Mouse (Mus musculus) liver, adult 2 months (tissue): ENCODE data around the gene Krt10.

Experiments used
- CTCF ChIP-seq: fragments of 200-500 bp; IDR thresholded peaks from 2 replicates; pipeline ENCODE4 v1.5.1; 2011; ENCODE audit warnings: low read depth, low read length, control low read depth
- POLR2A ChIP-seq: fragments of 200-500 bp; IDR thresholded peaks from 2 replicates; pipeline ENCODE4 v1.6.1; 2011; ENCODE audit warnings: low read length, control low read depth; ENCODE audit not compliant: insufficient read depth; ENCODE audit errors: extremely low read depth

DNA sequence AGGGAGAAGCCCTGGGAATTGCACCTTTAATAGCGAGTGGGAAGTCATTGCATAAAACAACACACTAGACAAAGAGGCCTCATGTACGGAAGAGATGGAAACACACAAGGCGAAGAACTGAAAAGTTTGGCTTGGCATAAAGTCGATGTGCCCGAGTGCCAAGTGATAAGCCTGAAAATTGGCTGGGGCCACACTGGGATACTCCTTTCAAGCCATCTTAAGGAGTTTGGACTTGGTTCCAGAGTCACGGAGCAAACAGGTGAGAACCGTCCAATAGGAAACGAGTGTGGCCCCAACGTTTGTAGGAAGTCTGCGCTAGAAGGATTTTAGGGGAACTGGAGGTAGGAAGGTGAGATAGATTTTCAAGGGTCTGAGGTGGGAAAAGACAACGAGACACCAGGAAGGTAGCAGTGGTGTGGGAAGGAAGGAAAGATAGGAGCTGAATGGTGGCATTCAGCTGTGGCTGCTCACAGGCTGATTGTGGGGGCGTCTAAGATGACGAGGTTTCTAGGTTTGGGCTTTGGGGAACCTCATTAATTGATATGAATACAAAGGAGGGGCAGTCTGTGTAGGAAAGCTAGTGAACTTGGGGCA is 10.9 kb upstream of the Krt10 start:
- TF ChIP-seq CTCF (no peak), POLR2A (no peak)
